Mouse (Mus musculus) liver, adult 2 months (tissue): ENCODE data around the gene Ak5. TPM values are rescaled to one million over a fixed set of nuclear protein-coding genes. Genes with fewer than 3 reads are reported as not detected.

Source experiments
- DNase-seq: peaks from one replicate; pipeline ENCODE4 v3.0.0-alpha.2; 2011; ENCODE audit warnings: low read depth, low spot score; ENCODE audit errors: extremely low read depth
- H3K27ac ChIP-seq: fragments of 200-500 bp; replicated peaks from 2 replicates; pipeline ENCODE4 v1.5.1; 2012; ENCODE audit warnings: low read depth, mild to moderate bottlenecking, control low read depth, inconsistent platforms, low read length; ENCODE audit not compliant: insufficient read depth
- H3K27me3 ChIP-seq: fragments of 200-500 bp; 2 replicates; pipeline ENCODE4 v1.6.1; 2012; ENCODE audit warnings: mild to moderate bottlenecking, moderate library complexity, low read length, inconsistent platforms; ENCODE audit not compliant: control insufficient read depth, insufficient read depth
- H3K36me3 ChIP-seq: fragments of 200-500 bp; 2 replicates; pipeline ENCODE4 v1.6.1; 2012; ENCODE audit warnings: low read length, inconsistent platforms; ENCODE audit not compliant: control insufficient read depth, insufficient read depth
- H3K4me1 ChIP-seq: fragments of 200-500 bp; 2 replicates; pipeline ENCODE4 v1.6.1; 2011; ENCODE audit warnings: low read length; ENCODE audit not compliant: control insufficient read depth, insufficient read depth
- H3K4me3 ChIP-seq: fragments of 200-500 bp; 2 replicates; pipeline ENCODE4 v1.5.1; 2011; ENCODE audit warnings: low read depth, mild to moderate bottlenecking, control low read depth, low read length, moderate library complexity; ENCODE audit not compliant: insufficient read depth
- H3K79me2 ChIP-seq: fragments of 200-500 bp; 2 replicates; pipeline ENCODE4 v1.6.1; 2012; ENCODE audit warnings: inconsistent platforms, mild to moderate bottlenecking, low read length, moderate library complexity; ENCODE audit not compliant: control insufficient read depth, insufficient read depth
- H3K9ac ChIP-seq: fragments of 200-500 bp; 2 replicates; pipeline ENCODE4 v1.6.1; 2012; ENCODE audit warnings: low read depth, mild to moderate bottlenecking, control low read depth, inconsistent platforms, low read length
- CTCF ChIP-seq: fragments of 200-500 bp; IDR thresholded peaks from 2 replicates; pipeline ENCODE4 v1.5.1; 2011; ENCODE audit warnings: low read depth, low read length, control low read depth
- POLR2A ChIP-seq: fragments of 200-500 bp; IDR thresholded peaks from 2 replicates; pipeline ENCODE4 v1.6.1; 2011; ENCODE audit warnings: low read length, control low read depth; ENCODE audit not compliant: insufficient read depth; ENCODE audit errors: extremely low read depth
- WGBS: fragments of 180-500 bp; shearing (Covaris S2); methylation state at CpG from one replicate; pipeline ENCODE4 v1.1.7; 2018; 5-methylcytosine and 5-hydroxymethylcytosine counted together
- polyA plus RNA-seq: library from polyadenylated mRNA; depleted of rRNA; stranded (reverse); fragments of >200 nt; gene quantifications from 2 replicates; pipeline ENCODE4 v1.2.3, GENCODE M21; 2012
- total RNA-seq: library from RNA; depleted of rRNA; stranded (reverse); fragments of >200 nt; gene quantifications from 2 replicates; pipeline ENCODE4 v1.2.3, GENCODE M21; 2014

Gene Ak5
- total and polyA plus RNA-seq, 2 experiments, result not detected

- Histone ChIP-seq H3K4me1 (no peaks in the 10 kb centered on the region), H3K27ac (no peak overlapping the region), H3K36me3 (no peaks in the 10 kb centered on the region), H3K27me3 (no peaks in the 10 kb centered on the region), H3K4me3 (no peak overlapping the region), H3K9ac (no peak overlapping the region), H3K79me2 (no peaks in the 10 kb centered on the region)
- TF ChIP-seq POLR2A, result no peak
- TF ChIP-seq CTCF, result no peak
- WGBS, result 69% methylated on average over 3 of the region's 3 CpGs
- DNase-seq, result no peak
These were observed 151.6 kb downstream of the Ak5 start for GRCm38 (mm10) chr3:152516569-152516968.

GRCm38 (mm10) chr3:152515959-152516358, 152.2 kb downstream of the Ak5 start:
- no peak overlapping the region for H3K27ac ChIP-seq
- H3K4me1 ChIP-seq, result no peaks in the 10 kb centered on the region
- H3K9ac ChIP-seq, result no peak overlapping the region
- H3K27me3 ChIP-seq, result no peaks in the 10 kb centered on the region
- H3K79me2 ChIP-seq, result no peaks in the 10 kb centered on the region
- WGBS, result 86% methylated on average over 6 of the region's 6 CpGs
- TF ChIP-seq CTCF (no peak), POLR2A (no peak)
- no peaks in the 10 kb centered on the region for H3K36me3 ChIP-seq
- DNase-seq, result no peak
- no peak overlapping the region for H3K4me3 ChIP-seq

- 60% methylated on average over 2 of the region's 2 CpGs for WGBS
- Histone ChIP-seq H3K27me3 (no peaks in the 10 kb centered on the region), H3K4me1 (no peaks in the 10 kb centered on the region)
These were observed 155.6 kb downstream of the Ak5 start for GRCm38 (mm10) chr3:152512517-152512916.

GRCm38 (mm10) chr3:152509268-152509667, 158.9 kb downstream of the Ak5 start:
- Histone ChIP-seq H3K9ac (no peak overlapping the region), H3K4me3 (no peak overlapping the region), H3K79me2 (no peaks in the 10 kb centered on the region), H3K4me1 (no peaks in the 10 kb centered on the region), H3K27me3 (no peaks in the 10 kb centered on the region), H3K36me3 (no peaks in the 10 kb centered on the region), H3K27ac (no peak overlapping the region)
- WGBS, result 76% methylated on average over 7 of the region's 7 CpGs
- DNase-seq, result no peak
- no peak for TF ChIP-seq POLR2A
- TF ChIP-seq CTCF, result no peak

More at GRCm38 (mm10) chr3:152512517-152512916, 155.6 kb downstream of the Ak5 start:
- Histone ChIP-seq H3K79me2 (no peaks in the 10 kb centered on the region), H3K4me3 (no peak overlapping the region), H3K9ac (no peak overlapping the region), H3K27ac (no peak overlapping the region), H3K36me3 (no peaks in the 10 kb centered on the region)
- DNase-seq, result no peak
- no peak for TF ChIP-seq POLR2A
- no peak for TF ChIP-seq CTCF

- DNase-seq, result no peak
- TF ChIP-seq POLR2A (no peak), CTCF (no peak)
- Histone ChIP-seq H3K9ac (no peak overlapping the region), H3K4me3 (no peak overlapping the region), H3K4me1 (no peaks in the 10 kb centered on the region), H3K36me3 (no peaks in the 10 kb centered on the region), H3K27ac (no peak overlapping the region), H3K79me2 (no peaks in the 10 kb centered on the region), H3K27me3 (no peaks in the 10 kb centered on the region)
- 84% methylated on average over 12 of the region's 12 CpGs for WGBS
These were observed 159.7 kb downstream of the Ak5 start for GRCm38 (mm10) chr3:152508419-152508993.

- H3K4me1 ChIP-seq, result no peaks in the 10 kb centered on the region
- no peak overlapping the region for H3K4me3 ChIP-seq
- WGBS, result 74% methylated on average over 8 of the region's 8 CpGs
- TF ChIP-seq CTCF, result no peak
- no peak for TF ChIP-seq POLR2A
- H3K9ac ChIP-seq, result no peak overlapping the region
- no peak overlapping the region for H3K27ac ChIP-seq
- no peaks in the 10 kb centered on the region for H3K79me2 ChIP-seq
- H3K36me3 ChIP-seq, result no peaks in the 10 kb centered on the region
- no peak for DNase-seq
- no peaks in the 10 kb centered on the region for H3K27me3 ChIP-seq
These were observed 160.3 kb downstream of the Ak5 start for GRCm38 (mm10) chr3:152507900-152508299.
